Mouse (Mus musculus) kidney, embryonic 14.5 days (tissue): ENCODE measurements around the gene Pex26. TPM values are rescaled to one million over a fixed set of nuclear protein-coding genes. Genes with fewer than 3 reads are reported as not detected.

Experiments
- ATAC-seq: fragments of 200-750 bp; cut with Nextera tagmentation; 2 replicates; pipeline ENCODE4 v1.8.0; 2017; ENCODE audit warnings: moderate number of reproducible peaks, mild to moderate bottlenecking, moderate TSS enrichment, moderate library complexity; ENCODE audit not compliant: low FRiP score, low TSS enrichment
- H3K27ac ChIP-seq: fragments of 300-500 bp; sonication (generic); 2 replicates; pipeline ENCODE4 v1.5.1; 2014; ENCODE audit warnings: low read depth, mild to moderate bottlenecking, low read length, moderate library complexity, mixed read lengths
- H3K27me3 ChIP-seq: fragments of 300-500 bp; sonication (generic); 2 replicates; pipeline ENCODE4 v1.6.1; 2014; ENCODE audit warnings: mild to moderate bottlenecking, low read length; ENCODE audit not compliant: control insufficient read depth, insufficient read depth
- H3K36me3 ChIP-seq: fragments of 300-500 bp; sonication (generic); 2 replicates; pipeline ENCODE4 v1.6.1; 2014; ENCODE audit warnings: low read length, mixed read lengths; ENCODE audit not compliant: control insufficient read depth, insufficient read depth
- H3K4me1 ChIP-seq: fragments of 300-500 bp; sonication (generic); 2 replicates; pipeline ENCODE4 v1.6.1; 2014; ENCODE audit warnings: low read length, mixed read lengths; ENCODE audit not compliant: control insufficient read depth, insufficient read depth
- H3K4me2 ChIP-seq: fragments of 300-500 bp; sonication (generic); replicated peaks from 2 replicates; pipeline ENCODE4 v1.6.1; 2014; ENCODE audit warnings: low read depth, mild to moderate bottlenecking, low read length
- H3K4me3 ChIP-seq: fragments of 300-500 bp; sonication (generic); 2 replicates; pipeline ENCODE4 v1.5.1; 2014; ENCODE audit warnings: mild to moderate bottlenecking, low read length
- H3K9ac ChIP-seq: fragments of 300-500 bp; sonication (generic); 2 replicates; pipeline ENCODE4 v1.6.1; 2014; ENCODE audit warnings: low read depth, mild to moderate bottlenecking, low read length, moderate library complexity
- H3K9me3 ChIP-seq: fragments of 300-500 bp; sonication (generic); 2 replicates; pipeline ENCODE4 v1.6.1; 2016; ENCODE audit warnings: low read length; ENCODE audit not compliant: control insufficient read depth
- WGBS: fragments of 180-500 bp; shearing (Covaris S2); extraction: QIAGEN DNeasy Blood & Tissue Kit; methylation state at CpG from one replicate; pipeline ENCODE4 v1.1.7; 2014; 5-methylcytosine and 5-hydroxymethylcytosine counted together
- polyA plus RNA-seq: library from polyadenylated mRNA; unstranded; fragments of >200 nt; fragmentation: Nextera tagmentation; extraction: Ambion mirVana; gene quantifications from 2 replicates; pipeline ENCODE4 v1.2.1, GENCODE M21; 2014

The Pex26 gene
- polyA plus RNA-seq, 1 experiment from 2014 or later: 8.4 TPM

DNA sequence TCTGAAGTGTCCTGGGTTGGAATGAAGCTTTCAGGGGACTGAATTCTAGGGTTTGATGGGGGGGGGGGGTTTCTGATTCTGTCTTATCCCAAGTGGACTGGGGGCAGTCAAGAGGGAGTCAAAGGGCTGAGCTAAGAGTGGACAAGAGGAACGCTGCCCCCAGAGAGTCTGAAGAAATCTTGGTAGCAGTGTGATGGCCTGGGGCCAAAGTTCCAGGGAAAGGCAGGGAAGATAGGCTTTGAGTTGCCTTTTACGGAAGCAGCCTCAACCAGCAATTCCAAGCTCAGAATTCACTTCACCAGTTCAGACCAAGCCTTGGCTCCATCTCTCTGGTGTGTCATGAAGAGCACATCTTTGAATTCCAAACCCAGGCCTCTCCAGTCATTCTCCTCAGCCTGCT is 27.4 kb upstream of the Pex26 start:
- peaks cover 14% of the 10 kb centered on the region; the same call in 1 of the 2 replicates for H3K4me1 ChIP-seq
- H3K4me2 ChIP-seq: no peak overlapping the region
- no peaks in the 10 kb centered on the region for H3K9me3 ChIP-seq
- no peak overlapping the region for H3K9ac ChIP-seq
- H3K27ac ChIP-seq: no peak overlapping the region
- no peak overlapping the region for H3K4me3 ChIP-seq
- ATAC-seq: no peak
- 75% methylated on average over 2 of the region's 2 CpGs for WGBS
- no peaks in the 10 kb centered on the region for H3K27me3 ChIP-seq
- no peaks in the 10 kb centered on the region for H3K36me3 ChIP-seq

DNA sequence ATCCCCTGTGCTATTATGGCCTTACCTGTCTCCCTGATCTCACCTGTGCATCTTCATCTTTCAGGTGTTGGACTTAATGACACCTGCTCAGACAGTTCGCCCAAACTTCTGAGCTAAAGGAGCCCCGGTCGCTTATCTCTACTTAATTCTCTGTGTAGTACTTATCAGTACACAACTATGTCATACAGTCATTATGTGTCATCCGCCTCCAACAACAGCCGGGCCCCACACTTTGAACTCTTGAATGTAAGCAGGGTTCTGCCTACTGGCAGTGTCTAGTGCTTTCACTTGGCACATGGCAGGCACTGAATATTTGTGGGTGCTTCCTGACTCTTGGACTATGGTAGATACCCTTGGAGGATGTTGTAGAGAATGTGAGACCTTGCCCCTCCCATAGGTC is 23.9 kb upstream of the Pex26 start:
- no peak for ATAC-seq
- Histone ChIP-seq H3K9me3 (no peaks in the 10 kb centered on the region), H3K4me1 (peaks cover 7% of the 10 kb centered on the region; the same call in 1 of the 2 replicates), H3K9ac (no peak overlapping the region), H3K4me3 (no peak overlapping the region), H3K4me2 (no peak overlapping the region), H3K36me3 (no peaks in the 10 kb centered on the region), H3K27me3 (no peaks in the 10 kb centered on the region), H3K27ac (no peak overlapping the region)
- 84% methylated on average over 5 of the region's 5 CpGs for WGBS

DNA sequence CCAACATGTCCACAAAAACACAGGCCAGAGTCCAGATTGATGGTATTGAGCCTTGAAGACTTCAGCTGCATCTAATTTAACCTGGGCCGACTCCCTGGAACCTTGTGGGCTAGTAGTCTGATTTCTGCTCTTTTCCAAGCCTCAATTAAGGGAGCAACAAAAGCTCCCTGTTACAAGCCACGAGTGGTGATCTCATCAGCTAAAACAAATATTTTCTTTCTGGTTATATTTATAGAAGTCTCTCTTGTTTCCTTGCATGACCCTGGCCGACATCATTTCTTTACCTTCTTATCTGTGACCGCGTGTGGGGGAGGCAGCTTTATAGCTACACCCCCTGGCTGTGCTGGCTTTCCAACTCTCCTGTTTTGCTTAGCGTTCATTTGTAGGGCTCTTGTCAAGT is 23.3 kb upstream of the Pex26 start:
- no peak overlapping the region for H3K4me3 ChIP-seq
- H3K9ac ChIP-seq: no peak overlapping the region
- H3K4me2 ChIP-seq: no peak overlapping the region
- no peaks in the 10 kb centered on the region for H3K36me3 ChIP-seq
- WGBS: 34% methylated on average over 6 of the region's 6 CpGs
- no peak for ATAC-seq
- H3K27me3 ChIP-seq: no peaks in the 10 kb centered on the region
- H3K4me1 ChIP-seq: peaks cover 7% of the 10 kb centered on the region; the same call in 1 of the 2 replicates
- no peaks in the 10 kb centered on the region for H3K9me3 ChIP-seq
- no peak overlapping the region for H3K27ac ChIP-seq

DNA sequence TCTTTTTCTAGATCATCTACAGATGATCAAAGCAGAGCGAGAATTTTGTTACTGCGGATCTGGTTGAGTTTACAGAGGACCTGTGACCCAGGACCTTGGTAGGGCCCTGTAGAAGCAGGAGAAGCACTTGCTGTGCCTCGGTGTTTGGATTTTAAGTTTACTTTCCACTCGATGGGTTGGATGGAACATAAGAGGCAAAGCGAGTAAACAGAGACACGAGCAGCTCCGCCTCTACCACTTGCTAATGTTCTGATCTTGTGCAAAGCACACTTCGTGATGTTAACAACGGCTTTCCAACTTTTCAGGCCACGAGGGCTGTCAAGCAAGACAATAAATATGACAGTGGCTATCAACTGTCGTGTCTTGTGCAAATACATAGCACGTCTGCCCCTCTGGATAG is 20.9 kb upstream of the Pex26 start:
- Histone ChIP-seq H3K36me3 (no peaks in the 10 kb centered on the region), H3K4me3 (no peak overlapping the region), H3K9ac (no peak overlapping the region), H3K27ac (no peak overlapping the region), H3K9me3 (no peaks in the 10 kb centered on the region), H3K4me1 (peaks cover 15% of the 10 kb centered on the region; the same call in 1 of the 2 replicates), H3K4me2 (no peak overlapping the region), H3K27me3 (no peaks in the 10 kb centered on the region)
- 83% methylated on average over 12 of the region's 12 CpGs for WGBS
- ATAC-seq: no peak

DNA sequence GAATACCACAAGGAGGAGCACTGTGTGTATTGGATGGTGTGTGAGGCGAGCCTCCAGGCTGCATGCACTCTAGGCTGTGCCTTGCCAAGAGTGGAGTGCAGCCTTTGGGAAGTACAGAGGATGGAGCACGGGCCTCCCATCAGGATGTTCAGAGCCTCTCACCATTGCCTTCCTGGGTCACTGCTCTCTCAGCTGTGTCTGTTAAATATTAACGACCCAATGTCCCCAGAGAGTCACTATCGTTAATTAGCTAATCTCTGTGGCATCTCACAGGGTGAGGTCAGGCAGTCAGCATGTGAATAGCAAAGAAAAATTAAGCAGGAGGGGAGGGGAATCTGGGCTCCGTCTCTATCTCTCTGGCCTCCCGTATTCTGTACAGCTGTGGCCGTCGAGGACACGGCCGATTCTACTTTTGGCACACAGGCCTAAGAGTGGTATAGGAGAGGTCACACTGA is 17.3 kb upstream of the Pex26 start:
- peaks cover 7% of the 10 kb centered on the region; the same call in 1 of the 2 replicates for H3K4me1 ChIP-seq
- H3K4me3 ChIP-seq: no peak overlapping the region
- no peaks in the 10 kb centered on the region for H3K27me3 ChIP-seq
- no peaks in the 10 kb centered on the region for H3K36me3 ChIP-seq
- H3K4me2 ChIP-seq: no peak overlapping the region
- H3K9me3 ChIP-seq: no peaks in the 10 kb centered on the region
- H3K9ac ChIP-seq: no peak overlapping the region
- peak; percentile 83 for ATAC-seq
- WGBS: 26% methylated on average over 10 of the region's 10 CpGs
- H3K27ac ChIP-seq: no peak overlapping the region

DNA sequence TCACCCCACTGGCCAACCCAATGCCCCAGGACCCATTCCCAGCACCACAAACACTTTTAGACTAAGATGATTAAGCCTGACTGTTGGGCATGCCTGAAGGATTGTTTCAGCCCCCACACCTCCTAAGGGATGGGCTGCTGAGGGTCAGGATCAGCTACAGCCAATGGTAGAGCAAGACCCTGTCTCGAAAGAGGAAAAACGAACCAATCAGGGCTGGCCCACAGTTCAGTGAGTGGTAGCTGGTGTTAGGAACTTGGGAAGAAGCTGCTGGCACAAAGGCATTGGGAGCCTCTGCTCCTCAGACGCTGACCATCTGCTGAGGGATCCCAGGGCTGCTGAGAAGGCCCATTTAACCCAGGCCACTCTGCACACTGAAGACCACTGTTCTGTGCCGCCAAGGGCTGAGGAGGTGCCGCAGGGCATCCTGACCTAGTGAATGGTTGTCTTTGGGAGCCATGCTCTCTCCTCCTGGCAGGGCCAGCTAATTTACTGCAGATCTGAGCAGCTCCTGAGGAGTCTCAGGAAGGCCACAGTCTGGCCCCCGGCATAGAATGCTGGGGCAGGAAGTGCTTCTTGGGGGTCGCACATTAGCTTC is 16.0 kb upstream of the Pex26 start:
- H3K27ac ChIP-seq: no peak overlapping the region
- 68% methylated on average over 7 of the region's 7 CpGs for WGBS
- H3K4me1 ChIP-seq: peaks cover 7% of the 10 kb centered on the region; the same call in 1 of the 2 replicates
- no peak overlapping the region for H3K9ac ChIP-seq
- no peak overlapping the region for H3K4me3 ChIP-seq
- H3K9me3 ChIP-seq: no peaks in the 10 kb centered on the region
- H3K36me3 ChIP-seq: no peaks in the 10 kb centered on the region
- ATAC-seq: no peak
- H3K4me2 ChIP-seq: no peak overlapping the region
- H3K27me3 ChIP-seq: no peaks in the 10 kb centered on the region

DNA sequence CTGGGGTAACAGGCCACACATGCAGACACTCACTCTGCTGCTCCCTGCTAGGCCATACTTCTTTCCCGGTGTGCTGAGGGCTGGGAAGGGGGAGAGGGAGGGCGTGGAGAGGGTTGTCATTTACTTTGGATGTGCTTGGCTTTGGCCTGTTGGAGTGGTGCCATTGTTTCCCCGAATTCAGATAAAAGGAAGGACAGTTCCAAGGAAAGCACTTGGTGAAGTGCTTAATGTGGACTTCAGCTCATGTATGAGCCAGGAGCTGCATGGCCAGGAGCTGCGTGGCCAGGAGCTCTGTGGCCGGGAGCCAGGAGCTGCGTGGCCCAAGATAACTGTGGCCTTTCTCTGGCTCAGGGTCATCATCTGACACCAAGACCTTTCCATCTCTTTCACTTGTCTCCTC is 12.4 kb upstream of the Pex26 start:
- ATAC-seq: no peak
- 69% methylated on average over 6 of the region's 6 CpGs for WGBS

DNA sequence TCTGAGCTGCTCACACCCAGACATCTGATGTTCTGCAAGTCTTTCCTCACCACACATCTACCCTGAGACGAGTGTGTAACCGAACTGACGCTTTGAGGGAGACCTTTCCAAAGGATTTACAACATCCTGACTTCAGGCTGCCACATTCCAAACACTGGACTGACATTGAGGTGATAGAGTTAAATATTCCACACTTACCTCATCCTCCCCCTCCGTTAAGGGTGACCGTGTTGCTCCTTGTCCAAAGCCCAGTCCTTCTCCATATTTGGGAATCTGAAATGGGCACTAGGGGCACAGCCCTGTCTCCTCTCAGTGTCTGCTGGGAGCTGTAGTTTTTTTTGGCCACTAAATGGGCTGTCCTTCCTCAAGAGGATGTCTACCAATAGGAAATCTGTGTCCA is 10.0 kb upstream of the Pex26 start:
- Histone ChIP-seq H3K9ac (no peak overlapping the region), H3K4me2 (no peak overlapping the region), H3K27ac (no peak overlapping the region), H3K27me3 (no peaks in the 10 kb centered on the region), H3K36me3 (no peaks in the 10 kb centered on the region), H3K4me1 (no peaks in the 10 kb centered on the region), H3K4me3 (no peak overlapping the region), H3K9me3 (no peaks in the 10 kb centered on the region)
- WGBS: 18% methylated on average over 5 of the region's 5 CpGs
- no peak for ATAC-seq

More for the DNA sequence above, 12.4 kb upstream of the Pex26 start:
- H3K4me2 ChIP-seq: no peak overlapping the region
- H3K9ac ChIP-seq: no peak overlapping the region
- no peaks in the 10 kb centered on the region for H3K4me1 ChIP-seq
- H3K27me3 ChIP-seq: no peaks in the 10 kb centered on the region
- no peak overlapping the region for H3K27ac ChIP-seq
- no peaks in the 10 kb centered on the region for H3K9me3 ChIP-seq
- H3K36me3 ChIP-seq: no peaks in the 10 kb centered on the region
- H3K4me3 ChIP-seq: no peak overlapping the region

DNA sequence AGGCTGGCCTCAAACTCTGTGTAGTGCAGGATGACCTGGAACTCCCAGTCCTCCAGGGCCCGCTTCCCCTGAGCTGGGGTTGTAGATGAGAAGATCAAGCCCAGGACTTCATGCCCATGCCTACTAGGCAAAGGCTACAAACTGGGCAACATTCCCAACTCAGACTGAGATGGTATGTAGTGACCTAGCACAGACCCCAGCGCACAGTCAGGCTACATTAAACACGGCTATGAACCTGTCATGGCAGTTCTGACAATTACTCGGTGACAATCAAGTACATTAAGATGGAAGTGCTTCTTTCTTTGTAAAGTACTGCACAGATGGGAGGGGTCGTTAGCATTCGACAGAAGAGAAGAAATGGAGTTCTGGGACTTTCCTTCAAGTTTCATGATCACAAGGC is 8.7 kb upstream of the Pex26 start:
- Histone ChIP-seq H3K27me3 (no peaks in the 10 kb centered on the region), H3K27ac (no peak overlapping the region), H3K9me3 (no peaks in the 10 kb centered on the region), H3K36me3 (no peaks in the 10 kb centered on the region), H3K4me1 (no peaks in the 10 kb centered on the region), H3K4me3 (no peak overlapping the region), H3K9ac (no peak overlapping the region), H3K4me2 (no peak overlapping the region)
- ATAC-seq: no peak
- 90% methylated on average over 6 of the region's 6 CpGs for WGBS
